Mouse (Mus musculus) ES-E14 (cell line): ENCODE data around the gene Celsr1.

Experiments
- CHD2 ChIP-seq: IDR thresholded peaks from 2 replicates; pipeline ENCODE4 v1.6.1; 2014; ENCODE audit warnings: mild to moderate bottlenecking, low read depth, low read length, inconsistent platforms
- MAFK ChIP-seq: IDR thresholded peaks from 2 replicates; pipeline ENCODE4 v1.6.1; 2014; ENCODE audit warnings: mild to moderate bottlenecking, low read depth, low read length, inconsistent platforms; ENCODE audit not compliant: insufficient read depth
- ZC3H11A ChIP-seq: IDR thresholded peaks from 2 replicates; pipeline ENCODE4 v1.6.1; 2012; ENCODE audit warnings: low read depth, mild to moderate bottlenecking, inconsistent platforms, low read length, borderline replicate concordance
- ZNF384 ChIP-seq: IDR thresholded peaks from 2 replicates; pipeline ENCODE4 v1.6.1; 2012; ENCODE audit warnings: low read depth, low read length, inconsistent platforms

- TF ChIP-seq ZNF384 (no peak), MAFK (no peak), CHD2 (no peak), ZC3H11A (no peak)
Measured at GRCm38 (mm10) chr15:85987896-85988295, 45.7 kb downstream of the Celsr1 start.
